In the genomic region with DNA sequence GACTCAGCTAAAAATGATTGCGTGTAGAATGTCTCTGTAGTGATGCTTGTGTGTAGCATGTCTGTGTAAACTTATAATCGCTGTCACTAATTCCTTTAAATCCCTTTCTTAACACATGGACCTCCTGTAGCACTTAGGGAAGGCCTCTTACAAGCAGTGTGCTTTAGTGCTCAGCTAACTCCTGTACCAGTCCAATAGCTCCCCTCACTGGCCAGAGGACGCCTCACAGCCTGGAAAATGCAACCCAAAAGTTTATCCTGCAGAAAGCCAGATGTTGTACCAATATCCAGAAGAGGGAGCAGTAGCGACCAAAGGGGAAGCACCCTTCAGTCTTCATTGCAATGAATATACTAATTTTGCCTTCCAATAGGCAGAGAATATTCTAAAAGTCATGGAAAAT, we compare ENCODE assay signal across 10 mouse cellular contexts. TPM values are rescaled to one million over a fixed set of nuclear protein-coding genes. Genes with fewer than 3 reads are reported as not detected.
DNase-seq lines count a peak whose midpoint lies in the region; ATAC-seq and TF ChIP-seq lines count a peak whose summit lies in the region.
"Had no signal": no experiment of that assay in that cellular context is flagged by ENCODE, and none has a peak within 500 bp of the region (broad histone marks: within the 10 kb centered on the region; RNA-seq: fewer than 3 reads in every experiment).

No protein-coding gene starts in this region.

- 79% methylated on average over 4 of the region's 4 CpGs for WGBS in intestine, embryonic 14.5 days
- 81% methylated on average over 4 of the region's 4 CpGs for WGBS in intestine, embryonic 15.5 days
- WGBS in neural tube, embryonic 15.5 days: 78% methylated on average over 4 of the region's 4 CpGs

- H3K36me3 ChIP-seq in intestine, embryonic 14.5 days (ENCODE audit: control insufficient read depth, insufficient read depth, low read length): peaks cover 57% of the 10 kb centered on the region
- H3K36me3 ChIP-seq in intestine, embryonic 15.5 days: peaks cover 15% of the 10 kb centered on the region
- H3K36me3 ChIP-seq in E14TG2a.4 (ENCODE audit: insufficient read depth, low read length): peaks cover 68% of the 10 kb centered on the region
- peaks cover 42% of the 10 kb centered on the region for H3K36me3 ChIP-seq in neural tube, embryonic 15.5 days

- H3K9ac ChIP-seq in intestine, embryonic 14.5 days (ENCODE audit: low read length): no peak overlapping the region
- H3K9ac ChIP-seq in intestine, embryonic 15.5 days: no peak overlapping the region
- no peak overlapping the region for H3K9ac ChIP-seq in neural tube, embryonic 15.5 days (replicated peaks)
- H3K9ac ChIP-seq: embryonic facial prominence, embryonic 12.5 days had no signal

- no peak overlapping the region for H3K4me3 ChIP-seq in intestine, embryonic 14.5 days (ENCODE audit: low read depth, low read length)
- H3K4me3 ChIP-seq in intestine, embryonic 15.5 days (replicated peaks): no peak overlapping the region
- no peak overlapping the region for H3K4me3 ChIP-seq in E14TG2a.4 (replicated peaks; ENCODE audit: low read length)
- no peak overlapping the region for H3K4me3 ChIP-seq in neural tube, embryonic 15.5 days (replicated peaks)
- H3K4me3 ChIP-seq: embryonic facial prominence, embryonic 12.5 days; megakaryocyte, embryonic 14.5 days had no signal

- no peak overlapping the region for H3K4me2 ChIP-seq in intestine, embryonic 14.5 days (ENCODE audit: low read length)
- H3K4me2 ChIP-seq in intestine, embryonic 15.5 days (replicated peaks): no peak overlapping the region
- H3K4me2 ChIP-seq in neural tube, embryonic 15.5 days: no peak overlapping the region
- H3K4me2 ChIP-seq: embryonic facial prominence, embryonic 12.5 days had no signal

- H3K9me3 ChIP-seq in intestine, embryonic 14.5 days (ENCODE audit: control insufficient read depth, low read length): no peaks in the 10 kb centered on the region
- H3K9me3 ChIP-seq in intestine, embryonic 15.5 days: no peaks in the 10 kb centered on the region
- no peaks in the 10 kb centered on the region for H3K9me3 ChIP-seq in E14TG2a.4 (ENCODE audit: low read length)
- H3K9me3 ChIP-seq in neural tube, embryonic 15.5 days (replicated peaks): no peaks in the 10 kb centered on the region
- H3K9me3 ChIP-seq: embryonic facial prominence, embryonic 12.5 days; megakaryocyte, embryonic 14.5 days had no signal

- peak; percentile 62 for DNase-seq in intestine, embryonic 14.5 days (ENCODE audit: low spot score)
- peak; percentile 52 to 53 for DNase-seq in adrenal gland, postnatal 36 days
- DNase-seq in layer of hippocampus, postnatal 14 days (ENCODE audit: low spot score in 2 of 2): peak; percentile 55 to 56
- no peak for DNase-seq in Muller cell, postnatal 12 days (ENCODE audit: inconsistent ontology term)

- no peak overlapping the region for H3K27ac ChIP-seq in intestine, embryonic 14.5 days (ENCODE audit: low read depth)
- H3K27ac ChIP-seq in intestine, embryonic 15.5 days: no peak overlapping the region
- no peak overlapping the region for H3K27ac ChIP-seq in neural tube, embryonic 15.5 days (replicated peaks)
- H3K27ac ChIP-seq: embryonic facial prominence, embryonic 12.5 days had no signal

- H3K4me1 ChIP-seq in intestine, embryonic 14.5 days (replicated peaks; ENCODE audit: control insufficient read depth, insufficient read depth, low read length): no peaks in the 10 kb centered on the region
- no peaks in the 10 kb centered on the region for H3K4me1 ChIP-seq in intestine, embryonic 15.5 days (replicated peaks)
- H3K4me1 ChIP-seq in E14TG2a.4 (replicated peaks; ENCODE audit: low read depth, low read length): peaks cover 7% of the 10 kb centered on the region
- no peaks in the 10 kb centered on the region for H3K4me1 ChIP-seq in neural tube, embryonic 15.5 days
- H3K4me1 ChIP-seq: embryonic facial prominence, embryonic 12.5 days; megakaryocyte, embryonic 14.5 days had no signal

- TF ChIP-seq CTCF in E14TG2a.4 (conservative IDR thresholded peaks at IDR 0.05; ENCODE audit: low read length): peak; percentile 46

- no peaks in the 10 kb centered on the region for H3K27me3 ChIP-seq in intestine, embryonic 14.5 days (replicated peaks; ENCODE audit: control insufficient read depth, insufficient read depth, low read length)
- H3K27me3 ChIP-seq in intestine, embryonic 15.5 days (replicated peaks): no peaks in the 10 kb centered on the region
- no peaks in the 10 kb centered on the region for H3K27me3 ChIP-seq in E14TG2a.4 (ENCODE audit: insufficient read depth, low read length)
- H3K27me3 ChIP-seq in neural tube, embryonic 15.5 days (replicated peaks): no peaks in the 10 kb centered on the region
- H3K27me3 ChIP-seq: embryonic facial prominence, embryonic 12.5 days had no signal

- no peak for ATAC-seq in intestine, embryonic 14.5 days (replicated peaks; ENCODE audit: low FRiP score, low TSS enrichment, low read depth)
- no peak for ATAC-seq in intestine, embryonic 15.5 days
- peak; percentile 58; the same call in 1 of the 2 replicates for ATAC-seq in granulocyte monocyte progenitor cell, adult 5-6 weeks (replicated peaks; ENCODE audit: poor library complexity, severe bottlenecking)
- peak; percentile 69; the same call in 1 of the 2 replicates for ATAC-seq in neural tube, embryonic 15.5 days (ENCODE audit: low FRiP score)

RNA-seq across cellular contexts. Expression of a gene that starts 30.8 kb away (rescaled TPM):
- 266 and 285 TPM in 2 replicates for polyA plus RNA-seq in intestine, embryonic 14.5 days (2014; fragmentation: Nextera tagmentation; extraction: Ambion mirVana)
- 219 and 237 TPM in 2 replicates for polyA plus RNA-seq in intestine, embryonic 15.5 days (2015; fragmentation: Nextera tagmentation; extraction: Ambion mirVana)
- 100 to 1,000 TPM; 115 to 118 TPM for total RNA-seq in adrenal gland, postnatal 36 days (2021)
- 116 and 124 TPM in 2 replicates for total RNA-seq in granulocyte monocyte progenitor cell, adult 5-6 weeks (2014; fragmentation: Nextera tagmentation)
- total RNA-seq in granulocyte monocyte progenitor cell, adult 5-6 weeks (2017): 181 and 185 TPM in 2 replicates
- total RNA-seq in layer of hippocampus, postnatal 14 days (2021): 100 to 1,000 TPM; 127 to 132 TPM
- 280 and 281 TPM in 2 replicates for polyA plus RNA-seq in neural tube, embryonic 15.5 days (2015; fragmentation: Nextera tagmentation; extraction: Ambion mirVana)

RNA-seq across cellular contexts. Expression of a gene that starts 57.6 kb away (rescaled TPM):
- polyA plus RNA-seq in intestine, embryonic 14.5 days (2014; fragmentation: Nextera tagmentation; extraction: Ambion mirVana): 30.5 and 30.6 TPM in 2 replicates
- 23.3 and 23.5 TPM in 2 replicates for polyA plus RNA-seq in intestine, embryonic 15.5 days (2015; fragmentation: Nextera tagmentation; extraction: Ambion mirVana)
- 10 to 100 TPM in 1 of 2 experiments, 1 to 10 TPM in 1; 9.9 to 13.3 TPM for total RNA-seq in adrenal gland, postnatal 36 days (2021)
- 8.6 and 11.3 TPM in 2 replicates for total RNA-seq in granulocyte monocyte progenitor cell, adult 5-6 weeks (2014; fragmentation: Nextera tagmentation)
- 15.9 and 16.2 TPM in 2 replicates for total RNA-seq in granulocyte monocyte progenitor cell, adult 5-6 weeks (2017)
- total RNA-seq in layer of hippocampus, postnatal 14 days (2021): 1 to 10 TPM; 4.8 to 5.3 TPM
- 15.5 and 17.0 TPM in 2 replicates for polyA plus RNA-seq in neural tube, embryonic 15.5 days (2015; fragmentation: Nextera tagmentation; extraction: Ambion mirVana)

Comparison
In these comparisons a context has a peak if more than half of its experiments do, and no peak if none do; other contexts are left out.
1. ATAC-seq: peak in granulocyte monocyte progenitor cell, adult 5-6 weeks (single experiment) and neural tube, embryonic 15.5 days (single experiment); none in intestine, embryonic 14.5 days (single experiment) and intestine, embryonic 15.5 days (single experiment).